ENCODE assay signal across 10 mouse cellular contexts in genomic region chr13:91430867-91431266, GRCm38 (mm10). TPM values are rescaled to one million over a fixed set of nuclear protein-coding genes. Genes with fewer than 3 reads are reported as not detected.
DNase-seq lines count a peak whose midpoint lies in the region; ATAC-seq and TF ChIP-seq lines count a peak whose summit lies in the region.
"Had no signal": no experiment of that assay in that cellular context is flagged by ENCODE, and none has a peak within 500 bp of the region (broad histone marks: within the 10 kb centered on the region; RNA-seq: fewer than 3 reads in every experiment).

No protein-coding gene starts in this region.

- no peaks in the 10 kb centered on the region for H3K9me3 ChIP-seq in erythroblast, embryonic 14.5 days (ENCODE audit: control insufficient read depth, low read length)
- H3K9me3 ChIP-seq: heart, embryonic 15.5 days; midbrain, embryonic 15.5 days had no signal

- H3K27ac ChIP-seq in left cerebral cortex, adult 2 months, result peak overlapping the region; percentile 3; the same call in 1 of the 2 replicates

- no peak for TF ChIP-seq CTCF in left cerebral cortex, adult 2 months (IDR thresholded peaks at IDR 0.05)

- peak overlapping the region; percentile 13; the same call in 1 of the 2 replicates for H3K4me3 ChIP-seq in left cerebral cortex, adult 2 months
- peak overlapping the region; percentile 11 for H3K4me3 ChIP-seq in erythroblast, embryonic 14.5 days (replicated peaks)
- H3K4me3 ChIP-seq: heart, embryonic 15.5 days; midbrain, embryonic 15.5 days had no signal

- no peak for DNase-seq in left cerebral cortex, adult 2 months (ENCODE audit: extremely low spot score in 1 of 2, low spot score in 2 of 2)
- DNase-seq in left cerebral cortex, adult 18-20 months (ENCODE audit: low spot score in 2 of 2), result no peak
- DNase-seq in NIH3T3 (ENCODE audit: low read depth), result peak; percentile 6
- no peak for DNase-seq in urinary bladder, postnatal 14 days (ENCODE audit: low spot score)
- no peak for DNase-seq in left cerebral cortex, postnatal 14 days (ENCODE audit: low spot score in 2 of 2)
- DNase-seq: thymus, postnatal 4 days had no signal

- peaks cover 3% of the 10 kb centered on the region for H3K4me1 ChIP-seq in erythroblast, embryonic 14.5 days (ENCODE audit: control insufficient read depth)
- H3K4me1 ChIP-seq: heart, embryonic 15.5 days had no signal

- no peaks in the 10 kb centered on the region for H3K36me3 ChIP-seq in erythroblast, embryonic 14.5 days (ENCODE audit: control insufficient read depth)
- H3K36me3 ChIP-seq: heart, embryonic 15.5 days; midbrain, embryonic 15.5 days had no signal

- intact Hi-C loops in left cerebral cortex, adult 2 months (cut with DNase I), result loop anchor here (2.0 kb wide), 1 partner anchor 60 kb away; no protein-coding TSS in a partner anchor
- intact Hi-C loops in left cerebral cortex, postnatal 14 days (cut with DNase I), result no loop called here

- H3K27me3 ChIP-seq in erythroblast, embryonic 14.5 days (ENCODE audit: control insufficient read depth), result peaks cover 6% of the 10 kb centered on the region
- H3K27me3 ChIP-seq: heart, embryonic 15.5 days; midbrain, embryonic 15.5 days had no signal

- ATAC-seq in megakaryocyte, adult 5-6 weeks (ENCODE audit: poor library complexity, severe bottlenecking), result peak; percentile 43

RNA-seq across cellular contexts. Expression of gene Ssbp2, which starts 29.2 kb away (rescaled TPM):
- 100 to 1,000 TPM; 137 to 148 TPM for total RNA-seq in left cerebral cortex, adult 2 months (2021)
- total RNA-seq in left cerebral cortex, adult 18-20 months (2021), result 100 to 1,000 TPM; 147 to 148 TPM
- polyA plus RNA-seq in erythroblast, embryonic 14.5 days (2012), result 2.5 and 3.2 TPM in 2 replicates
- 44.8 and 48.9 TPM in 2 replicates for total RNA-seq in megakaryocyte, adult 5-6 weeks (2015)
- total RNA-seq in megakaryocyte, adult 5-6 weeks (2017), result 30.6 and 34.8 TPM in 2 replicates
- total RNA-seq in left cerebral cortex, postnatal 14 days (2021), result 100 to 1,000 TPM; 133 to 148 TPM
